Mouse (Mus musculus) heart, embryonic 11.5 days (tissue): ENCODE measurements at regions not wholly inside any gene's neighbourhood (a gene's known extent, or its start where the extent isn't known, plus 50 kb on each side); places are given as distances from the start of the nearest gene placed in this dataset. TPM values are rescaled to one million over a fixed set of nuclear protein-coding genes. Genes with fewer than 3 reads are reported as not detected.
A peak's percentile ranks its signal among the peaks of the same experiment; 100 is the strongest.

ENCODE experiments used
- ATAC-seq: fragments of 200-750 bp; cut with Nextera tagmentation; replicated peaks from 2 replicates; pipeline ENCODE4 v1.8.0; 2017; ENCODE audit warnings: moderate library complexity; ENCODE audit not compliant: insufficient number of reproducible peaks, low FRiP score, low TSS enrichment
- H3K27ac ChIP-seq: fragments of 300-500 bp; sonication (generic); 2 replicates; pipeline ENCODE4 v1.5.1; 2014; ENCODE audit warnings: mild to moderate bottlenecking, low read depth, low read length
- H3K27me3 ChIP-seq: fragments of 300-500 bp; sonication (generic); 2 replicates; pipeline ENCODE4 v1.6.1; 2014; ENCODE audit warnings: mild to moderate bottlenecking, low read length, mixed read lengths; ENCODE audit not compliant: control insufficient read depth, insufficient read depth
- H3K36me3 ChIP-seq: fragments of 300-500 bp; sonication (generic); 2 replicates; pipeline ENCODE4 v1.6.1; 2014; ENCODE audit warnings: mild to moderate bottlenecking, low read length, moderate library complexity, mixed read lengths; ENCODE audit not compliant: control insufficient read depth, insufficient read depth
- H3K4me1 ChIP-seq: fragments of 300-500 bp; sonication (generic); 2 replicates; pipeline ENCODE4 v1.6.1; 2014; ENCODE audit warnings: low read length; ENCODE audit not compliant: control insufficient read depth, insufficient read depth
- H3K4me2 ChIP-seq: fragments of 300-500 bp; sonication (generic); 2 replicates; pipeline ENCODE4 v1.6.1; 2014; ENCODE audit warnings: mild to moderate bottlenecking, moderate library complexity
- H3K4me3 ChIP-seq: fragments of 300-500 bp; sonication (generic); 2 replicates; pipeline ENCODE4 v1.5.1; 2014; ENCODE audit warnings: low read depth, low read length
- H3K9ac ChIP-seq: fragments of 300-500 bp; sonication (generic); 2 replicates; pipeline ENCODE4 v1.6.1; 2014; ENCODE audit warnings: mild to moderate bottlenecking, low read depth, low read length, moderate library complexity
- H3K9me3 ChIP-seq: fragments of 300-500 bp; sonication (generic); replicated peaks from 2 replicates; pipeline ENCODE4 v1.6.1; 2016; ENCODE audit warnings: low read length; ENCODE audit not compliant: control insufficient read depth
- WGBS: fragments of 180-500 bp; shearing (Covaris S2); extraction: QIAGEN DNeasy Blood & Tissue Kit; methylation state at CpG from one replicate; pipeline ENCODE4 v1.1.7; 2014; ENCODE audit not compliant: insufficient replicate concordance; 5-methylcytosine and 5-hydroxymethylcytosine counted together
- microRNA-seq: library from miRNA; unstranded; fragments of <30 nt; microRNA quantifications from one replicate; pipeline ENCODE4, GENCODE M21; 2016; ENCODE audit warnings: borderline number of aligned reads

GRCm38 (mm10) chr16:77662107-77662518 lies 60.2 kb upstream of the Gm11146 start:
- Histone ChIP-seq H3K4me2 (no peak overlapping the region), H3K27me3 (no peaks in the 10 kb centered on the region), H3K9ac (no peak overlapping the region), H3K27ac (no peak overlapping the region), H3K9me3 (no peaks in the 10 kb centered on the region), H3K36me3 (no peaks in the 10 kb centered on the region), H3K4me1 (no peaks in the 10 kb centered on the region), H3K4me3 (no peak overlapping the region)
- WGBS, result 36% methylated on average over 4 of the region's 4 CpGs
- ATAC-seq, result peak; percentile 42; the same call in 1 of the 2 replicates

GRCm38 (mm10) chr16:77653306-77653705 lies 51.4 kb upstream of the Gm11146 start:
- Histone ChIP-seq H3K9ac (no peak overlapping the region), H3K9me3 (no peaks in the 10 kb centered on the region), H3K36me3 (no peaks in the 10 kb centered on the region), H3K4me3 (no peak overlapping the region), H3K27ac (no peak overlapping the region), H3K27me3 (no peaks in the 10 kb centered on the region), H3K4me1 (no peaks in the 10 kb centered on the region), H3K4me2 (no peak overlapping the region)
- WGBS, result 67% methylated on average over 3 of the region's 3 CpGs
- ATAC-seq, result no peak

Small RNA genes in the stretch of these regions (microRNA-seq; reads per million reads assigned to microRNA genes)
- gene Gm25025, result not detected
